Comparison of ENCODE assay signal across 8 mouse cellular contexts in the genomic region with DNA sequence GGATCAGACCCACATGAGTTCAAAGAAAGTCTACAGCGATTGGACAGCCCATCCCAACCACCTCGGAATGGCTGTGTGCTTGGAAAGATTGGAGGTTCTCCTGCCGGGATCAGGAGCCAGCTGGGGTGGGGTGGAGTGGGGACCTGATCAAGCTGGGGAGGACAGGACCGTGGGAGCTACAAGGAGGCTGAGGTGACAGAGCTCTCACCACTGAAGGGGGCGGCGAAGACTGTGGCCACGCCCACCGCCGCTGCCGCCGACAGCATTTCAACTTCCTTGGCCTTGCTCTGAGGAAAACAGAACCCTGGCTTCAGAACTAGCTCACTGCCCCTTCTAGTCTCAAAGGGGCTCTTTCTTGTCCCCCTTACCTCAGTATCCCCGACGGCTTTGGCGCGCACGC. TPM values are rescaled to one million over a fixed set of nuclear protein-coding genes. Genes with fewer than 3 reads are reported as not detected.
A peak's percentile ranks its signal among the peaks of the same experiment; 100 is the strongest.
DNase-seq lines count a peak whose midpoint lies in the region; ATAC-seq lines count a peak whose summit lies in the region.
"Had no signal": no experiment of that assay in that cellular context is flagged by ENCODE, and none has a peak within 500 bp of the region (broad histone marks: within the 10 kb centered on the region; RNA-seq: fewer than 3 reads in every experiment).

No protein-coding gene starts in this region.

- peak overlapping the region; percentile 12; the same call in 1 of the 2 replicates for H3K4me3 ChIP-seq in kidney, embryonic 15.5 days (replicated peaks)
- no peak overlapping the region for H3K4me3 ChIP-seq in embryonic facial prominence, embryonic 11.5 days (ENCODE audit: low read depth, low read length)
- H3K4me3 ChIP-seq in limb, embryonic 13.5 days: peak overlapping the region; percentile 7; the same call in 1 of the 2 replicates

- no peak for DNase-seq in kidney, postnatal 14 days
- DNase-seq in ZHBTc4 (ENCODE audit: low read depth, low spot score): peak; percentile 74
- no peak for DNase-seq in embryonic facial prominence, embryonic 11.5 days (ENCODE audit: low spot score)
- DNase-seq in layer of hippocampus, adult 11-12 months (ENCODE audit: low spot score): no peak
- DNase-seq in gastrocnemius, postnatal 4 days (ENCODE audit: low spot score in 2 of 2): no peak
- DNase-seq: layer of hippocampus, adult 9-11 months had no signal

- peaks cover 22% of the 10 kb centered on the region for H3K4me1 ChIP-seq in kidney, embryonic 15.5 days
- H3K4me1 ChIP-seq in embryonic facial prominence, embryonic 11.5 days (ENCODE audit: control insufficient read depth, insufficient read depth, low read length): no peaks in the 10 kb centered on the region
- peaks cover 20% of the 10 kb centered on the region for H3K4me1 ChIP-seq in limb, embryonic 13.5 days

- ATAC-seq in kidney, embryonic 15.5 days (replicated peaks; ENCODE audit: low FRiP score): no peak
- ATAC-seq in embryonic facial prominence, embryonic 11.5 days (replicated peaks; ENCODE audit: insufficient number of reproducible peaks, low FRiP score, low TSS enrichment, low read depth): no peak
- ATAC-seq in limb, embryonic 13.5 days (ENCODE audit: low FRiP score, low read depth): no peak

- no peaks in the 10 kb centered on the region for H3K36me3 ChIP-seq in kidney, embryonic 15.5 days
- no peaks in the 10 kb centered on the region for H3K36me3 ChIP-seq in embryonic facial prominence, embryonic 11.5 days (replicated peaks; ENCODE audit: control insufficient read depth, insufficient read depth, low read depth, low read length)
- no peaks in the 10 kb centered on the region for H3K36me3 ChIP-seq in limb, embryonic 13.5 days

- H3K27ac ChIP-seq in kidney, embryonic 15.5 days: no peak overlapping the region
- H3K27ac ChIP-seq in embryonic facial prominence, embryonic 11.5 days (replicated peaks; ENCODE audit: low read depth, low read length): no peak overlapping the region
- no peak overlapping the region for H3K27ac ChIP-seq in limb, embryonic 13.5 days

- WGBS in kidney, embryonic 15.5 days: 12% methylated on average over 16 of the region's 16 CpGs
- WGBS in embryonic facial prominence, embryonic 11.5 days: 17% methylated on average over 16 of the region's 16 CpGs
- WGBS in limb, embryonic 13.5 days: 16% methylated on average over 16 of the region's 16 CpGs

- H3K9ac ChIP-seq in kidney, embryonic 15.5 days: 0 out of 2 replicates have a peak overlapping the region, but pooled peaks have one; percentile 26
- H3K9ac ChIP-seq in embryonic facial prominence, embryonic 11.5 days (replicated peaks; ENCODE audit: low read length): peak overlapping the region; percentile 36; the same call in 1 of the 2 replicates
- H3K9ac ChIP-seq in limb, embryonic 13.5 days: no peak overlapping the region

- H3K9me3 ChIP-seq in kidney, embryonic 15.5 days (replicated peaks): no peaks in the 10 kb centered on the region
- no peaks in the 10 kb centered on the region for H3K9me3 ChIP-seq in embryonic facial prominence, embryonic 11.5 days (replicated peaks; ENCODE audit: control insufficient read depth, low read length)
- no peaks in the 10 kb centered on the region for H3K9me3 ChIP-seq in limb, embryonic 13.5 days

- H3K27me3 ChIP-seq in kidney, embryonic 15.5 days: no peaks in the 10 kb centered on the region
- H3K27me3 ChIP-seq in embryonic facial prominence, embryonic 11.5 days (ENCODE audit: control insufficient read depth, insufficient read depth, low read length): no peaks in the 10 kb centered on the region
- H3K27me3 ChIP-seq in limb, embryonic 13.5 days: peaks cover 16% of the 10 kb centered on the region; the same call in 1 of the 2 replicates

- peak overlapping the region; percentile 46 for H3K4me2 ChIP-seq in kidney, embryonic 15.5 days
- H3K4me2 ChIP-seq in embryonic facial prominence, embryonic 11.5 days (ENCODE audit: low read depth, low read length): no peak overlapping the region; the same call in 1 of the 2 replicates
- peak overlapping the region; percentile 39 for H3K4me2 ChIP-seq in limb, embryonic 13.5 days (replicated peaks)

RNA-seq across cellular contexts. Expression of a gene that starts 3.8 kb away (rescaled TPM):
- 7.6 and 8.5 TPM in 2 replicates for polyA plus RNA-seq in kidney, embryonic 15.5 days (2015; fragmentation: Nextera tagmentation; extraction: Ambion mirVana)
- polyA plus RNA-seq in embryonic facial prominence, embryonic 11.5 days (2014; fragmentation: Nextera tagmentation; extraction: Ambion mirVana): 0.27 and 0.45 TPM in 2 replicates
- polyA plus RNA-seq in limb, embryonic 13.5 days (2015; fragmentation: Nextera tagmentation; extraction: Ambion mirVana): 0.23 and 0.36 TPM in 2 replicates
- 1 to 10 TPM; 1.6 to 2.6 TPM for total RNA-seq in gastrocnemius, postnatal 4 days (2021)

RNA-seq across cellular contexts. Expression of a gene that starts 21.1 kb away (rescaled TPM):
- polyA plus RNA-seq in kidney, embryonic 15.5 days (2015; fragmentation: Nextera tagmentation; extraction: Ambion mirVana): 19.5 and 19.8 TPM in 2 replicates
- polyA plus RNA-seq in embryonic facial prominence, embryonic 11.5 days (2014; fragmentation: Nextera tagmentation; extraction: Ambion mirVana): not detected in 2 replicates
- polyA plus RNA-seq in limb, embryonic 13.5 days (2015; fragmentation: Nextera tagmentation; extraction: Ambion mirVana): not detected in 2 replicates
- under 1 TPM; 0.34 to 0.88 TPM for total RNA-seq in gastrocnemius, postnatal 4 days (2021)

RNA-seq across cellular contexts. Expression of a gene that starts 25.8 kb away (rescaled TPM):
- polyA plus RNA-seq in kidney, embryonic 15.5 days (2015; fragmentation: Nextera tagmentation; extraction: Ambion mirVana): 1.0 and 1.1 TPM in 2 replicates
- polyA plus RNA-seq in embryonic facial prominence, embryonic 11.5 days (2014; fragmentation: Nextera tagmentation; extraction: Ambion mirVana): 0.10 and 0.45 TPM in 2 replicates
- 0.06 and 0.10 TPM in 2 replicates for polyA plus RNA-seq in limb, embryonic 13.5 days (2015; fragmentation: Nextera tagmentation; extraction: Ambion mirVana)
- 100 to 1,000 TPM; 154 to 183 TPM for total RNA-seq in gastrocnemius, postnatal 4 days (2021)

RNA-seq across cellular contexts. Expression of a gene that starts 26.7 kb away (rescaled TPM):
- 2.0 and 2.4 TPM in 2 replicates for polyA plus RNA-seq in kidney, embryonic 15.5 days (2015; fragmentation: Nextera tagmentation; extraction: Ambion mirVana)
- polyA plus RNA-seq in embryonic facial prominence, embryonic 11.5 days (2014; fragmentation: Nextera tagmentation; extraction: Ambion mirVana): 0.76 and 1.3 TPM in 2 replicates
- polyA plus RNA-seq in limb, embryonic 13.5 days (2015; fragmentation: Nextera tagmentation; extraction: Ambion mirVana): 0.65 and 0.91 TPM in 2 replicates
- total RNA-seq in gastrocnemius, postnatal 4 days (2021): under 1 TPM in 1 of 2 experiments, not detected in 1; 0.25 TPM

RNA-seq across cellular contexts. Expression of a gene that starts 41.2 kb away (rescaled TPM):
- polyA plus RNA-seq in kidney, embryonic 15.5 days (2015; fragmentation: Nextera tagmentation; extraction: Ambion mirVana): not detected in 2 replicates
- not detected in 2 replicates for polyA plus RNA-seq in embryonic facial prominence, embryonic 11.5 days (2014; fragmentation: Nextera tagmentation; extraction: Ambion mirVana)
- polyA plus RNA-seq in limb, embryonic 13.5 days (2015; fragmentation: Nextera tagmentation; extraction: Ambion mirVana): not detected in 2 replicates
- total RNA-seq in gastrocnemius, postnatal 4 days (2021): not detected

Comparison
In these comparisons a context has a peak if more than half of its experiments do, and no peak if none do; other contexts are left out.
1. RNA of a gene that starts 21.1 kb away (polyA plus RNA-seq): 19.5 to 19.8 TPM in kidney, embryonic 15.5 days; not detected in limb, embryonic 13.5 days and not detected in embryonic facial prominence, embryonic 11.5 days; every median in the first group is over 10 times any median in the second.